Mouse (Mus musculus) activated CD4-positive, CD25-positive, alpha-beta regulatory T cell, adult 4 months (primary cell): Measurements from ENCODE around the gene Prl3d1. TPM values are rescaled to one million over a fixed set of nuclear protein-coding genes. Genes with fewer than 3 reads are reported as not detected.
"Not testable (repeated sequence)": the region's sequence is repeated elsewhere in the genome, so short reads cannot be mapped to it uniquely, and the experiment has no call there.

Source experiments
- ATAC-seq: one replicate; pipeline ENCODE4 v1.8.0; 2017
- polyA plus RNA-seq, 2 experiments: library from polyadenylated mRNA; unstranded; fragments of 100-300 nt; shearing (Covaris generic); gene quantifications; one replicate each; pipeline ENCODE4 v1.2.1; 2017

The Prl3d1 gene
- polyA plus RNA-seq, result not detected

DNA sequence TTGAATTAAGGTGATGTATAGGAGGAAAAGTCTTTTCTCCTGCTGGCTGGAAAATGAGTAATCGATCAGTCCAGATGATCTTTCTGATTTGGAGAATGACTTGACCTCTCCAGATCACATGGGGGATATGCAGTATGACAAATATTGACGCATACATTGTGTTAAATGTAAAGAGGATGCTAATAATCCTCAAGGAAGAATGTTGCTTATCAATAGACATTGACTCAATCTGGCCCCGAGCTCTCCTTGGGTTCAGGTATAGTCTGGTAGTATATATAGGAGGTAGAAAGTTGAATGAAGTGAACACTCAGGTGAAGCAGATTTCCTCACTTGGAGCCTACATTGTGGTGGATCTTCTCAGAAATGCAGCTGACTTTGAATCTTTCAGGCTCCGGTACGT is at the start of gene Prl3d1:
TSS of gene Prl3d1 (plus strand) at position 301 of the 400 bp plus-strand sequence.
- ATAC-seq, result not testable (repeated sequence)

DNA sequence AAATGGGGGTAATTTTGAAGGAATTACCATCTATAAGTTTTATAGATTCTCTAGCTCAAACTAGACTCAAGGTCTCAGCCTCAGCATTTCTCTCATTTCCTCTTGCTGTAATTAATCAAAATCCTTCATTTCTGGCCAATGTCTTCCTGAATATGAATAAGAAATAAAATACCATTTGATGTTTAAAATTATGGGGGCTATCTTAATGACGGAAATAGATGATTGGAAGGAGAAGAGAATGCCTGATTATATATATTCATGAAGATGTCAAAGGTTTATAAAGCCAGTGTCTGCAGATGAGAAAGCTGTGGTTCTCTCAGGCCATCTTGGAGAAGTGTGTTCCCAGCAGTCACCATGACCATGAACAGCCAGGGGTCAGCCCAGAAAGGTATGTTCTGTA is 36.7 kb upstream of the Prl3d1 start, which contains the start of gene Prl:
TSS of gene Prl (plus strand) at position 301 of the 400 bp plus-strand sequence.
- no peak for ATAC-seq

DNA sequence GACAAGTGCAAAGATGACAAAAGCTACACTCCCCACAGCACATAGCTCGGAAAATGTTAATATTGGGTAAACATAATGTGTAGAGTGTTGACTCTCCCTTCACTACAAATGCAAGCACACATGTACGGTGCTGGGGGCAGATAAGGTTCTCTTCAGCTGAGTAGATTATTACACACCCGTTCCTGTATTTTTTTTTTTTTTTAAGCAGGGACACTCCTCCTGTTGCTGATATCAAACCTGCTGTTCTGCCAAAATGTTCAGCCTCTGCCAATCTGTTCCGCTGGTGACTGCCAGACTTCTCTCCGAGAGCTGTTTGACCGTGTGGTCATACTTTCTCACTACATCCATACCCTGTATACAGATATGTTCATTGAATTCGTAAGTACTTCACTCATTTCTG is 34.8 kb upstream of the Prl3d1 start:
- no peak for ATAC-seq

DNA sequence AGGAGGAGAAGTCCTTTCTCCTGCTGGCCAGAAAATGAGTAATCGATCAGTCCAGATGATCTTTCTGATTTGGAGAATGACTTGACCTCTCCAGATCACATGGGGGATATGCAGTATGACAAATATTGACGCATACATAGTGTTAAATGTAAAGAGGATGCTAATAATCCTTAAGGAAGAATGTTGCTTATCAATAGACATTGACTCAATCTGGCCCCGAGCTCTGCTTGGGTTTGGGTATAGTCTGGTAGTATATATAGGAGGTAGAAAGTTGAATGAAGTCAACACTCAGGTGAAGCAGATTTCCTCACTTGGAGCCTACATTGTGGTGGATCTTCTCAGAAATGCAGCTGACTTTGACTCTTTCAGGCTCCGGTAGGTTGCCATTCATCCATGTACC is 27.4 kb downstream of the Prl3d1 start, which contains the start of gene Prl3d2:
TSS of gene Prl3d2 (plus strand) at position 301 of the 400 bp plus-strand sequence.
- ATAC-seq, result not testable (repeated sequence)

DNA sequence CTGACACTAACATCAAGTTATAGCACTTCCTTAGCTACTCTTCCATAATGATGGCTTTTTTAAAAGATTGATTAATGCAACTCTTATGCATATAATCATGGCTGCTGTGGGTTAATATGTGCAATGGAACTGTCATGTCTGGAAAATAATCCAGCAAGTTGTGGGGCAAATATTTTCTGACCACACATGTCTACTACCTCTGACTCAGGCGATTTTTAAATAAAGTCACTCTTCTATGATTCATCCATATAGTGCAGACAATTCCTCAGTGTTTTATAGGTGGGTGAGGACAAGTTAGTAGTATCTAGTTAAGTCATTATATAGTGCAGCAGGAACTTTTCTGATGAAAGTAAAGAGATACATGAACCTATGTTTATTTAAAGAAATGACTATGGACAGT is 54.3 kb downstream of the Prl3d1 start:
- no peak for ATAC-seq

Other genes with a start within 250 kb of the Prl3d1 start
- under 1 TPM in 1 of 2 experiments, not detected in 1; 0.56 TPM for gene Prl, start 36.6 kb upstream of the Prl3d1 start, polyA plus RNA-seq
- not detected for gene Prl3d2, start 27.5 kb downstream of the Prl3d1 start, polyA plus RNA-seq
- gene Prl3d3, start 62.6 kb downstream of the Prl3d1 start, polyA plus RNA-seq, result not detected
- gene Prl3c1, start 102.5 kb downstream of the Prl3d1 start, polyA plus RNA-seq, result not detected
- gene Prl3b1, start 147.7 kb downstream of the Prl3d1 start, polyA plus RNA-seq, result not detected
- gene Prl3a1, start 165.2 kb downstream of the Prl3d1 start, polyA plus RNA-seq, result not detected
- under 1 TPM in 1 of 2 experiments, not detected in 1; 0.41 TPM for gene Prl6a1, start 218.4 kb downstream of the Prl3d1 start, polyA plus RNA-seq